Mouse (Mus musculus): ENCODE results near the gene Ece1.
"Not testable (repeated sequence)": the region's sequence is repeated elsewhere in the genome, so short reads cannot be mapped to it uniquely, and the experiment has no call there.

Gene Ece1

GRCm38 (mm10) chr4:137839452-137839851 lies 22.6 kb upstream of the Ece1 start:
- CTCF ChIA-PET, result interaction anchor here (0.7 to 3.0 kb wide), 8 partner anchors 12 to 110 kb away, joined by 3 to 11 read pairs (median 4); no protein-coding TSS in a partner anchor
- POLR2A ChIA-PET, result interaction anchor here in 2 of 4 experiments (0.7 to 1.5 kb wide), 2 partner anchors 9 to 49 kb away, joined by 3 to 4 read pairs; no protein-coding TSS in a partner anchor

GRCm38 (mm10) chr4:137844656-137845055 lies 17.4 kb upstream of the Ece1 start:
- ChIA-PET CTCF (interaction anchor here in 1 of 4 experiments (0.7 kb wide), 1 partner anchor 9 kb away, joined by 3 read pairs; no protein-coding TSS in a partner anchor), POLR2A (no interaction called here)

- POLR2A ChIA-PET, CTCF ChIA-PET: not testable (repeated sequence)
These were observed 14.4 kb upstream of the Ece1 start for GRCm38 (mm10) chr4:137847651-137848050.

- ChIA-PET POLR2A (interaction anchor here in 1 of 4 experiments (0.6 kb wide), 1 partner anchor 85 kb away, joined by 3 read pairs; no protein-coding TSS in a partner anchor), CTCF (interaction anchor here (0.6 to 3.2 kb wide), 12 partner anchors 12 to 1006 kb away, joined by 3 to 18 read pairs (median 4); partner anchors contain the start of gene Ece1 (in 1 of the 4))
These were observed 11.9 kb upstream of the Ece1 start for GRCm38 (mm10) chr4:137850161-137850560.

- POLR2A ChIA-PET, result interaction anchor here in 2 of 4 experiments (0.6 to 1.1 kb wide), 2 partner anchors 101 to 183 kb away, joined by 3 read pairs; no protein-coding TSS in a partner anchor
These were observed 10.6 kb upstream of the Ece1 start for GRCm38 (mm10) chr4:137851484-137851883.

GRCm38 (mm10) chr4:137853822-137854221 lies 8.2 kb upstream of the Ece1 start:
- CTCF ChIA-PET, result interaction anchor here in 3 of 4 experiments (0.5 to 4.0 kb wide), 14 partner anchors 55 to 687 kb away, joined by 3 to 21 read pairs (median 4); no protein-coding TSS in a partner anchor

More at GRCm38 (mm10) chr4:137851484-137851883, 10.6 kb upstream of the Ece1 start:
- CTCF ChIA-PET, result interaction anchor here (0.5 to 3.2 kb wide), 56 partner anchors 10 to 841 kb away, joined by 3 to 23 read pairs (median 4); partner anchors contain the start of gene Ece1 (in 3 of the 4)

GRCm38 (mm10) chr4:137855741-137856341 lies 6.2 kb upstream of the Ece1 start:
- ChIA-PET POLR2A (interaction anchor here in 1 of 4 experiments (0.6 kb wide), 1 partner anchor 141 kb away, joined by 3 read pairs; no protein-coding TSS in a partner anchor), CTCF (interaction anchor here in 2 of 4 experiments (0.6 to 4.0 kb wide), 4 partner anchors 37 to 645 kb away, joined by 3 to 21 read pairs (median 3); no protein-coding TSS in a partner anchor)

More at GRCm38 (mm10) chr4:137853822-137854221, 8.2 kb upstream of the Ece1 start:
- POLR2A ChIA-PET, result interaction anchor here in 2 of 4 experiments (0.6 to 1.8 kb wide), 3 partner anchors 52 to 548 kb away, joined by 3 to 4 read pairs (median 4); no protein-coding TSS in a partner anchor

- ChIA-PET POLR2A (interaction anchor here in 2 of 4 experiments (0.6 to 1.4 kb wide), 4 partner anchors 52 to 88 kb away, joined by 3 read pairs; no protein-coding TSS in a partner anchor), CTCF (interaction anchor here (0.5 to 2.7 kb wide), 17 partner anchors 10 to 138 kb away, joined by 3 to 28 read pairs (median 6); no protein-coding TSS in a partner anchor)
These were observed 4.9 kb upstream of the Ece1 start for GRCm38 (mm10) chr4:137857116-137857515.

- POLR2A ChIA-PET, result interaction anchor here in 1 of 4 experiments (1.3 kb wide), 1 partner anchor 87 kb away, joined by 3 read pairs; no protein-coding TSS in a partner anchor
- CTCF ChIA-PET, result interaction anchor here (0.5 to 2.7 kb wide), 14 partner anchors 9 to 1752 kb away, joined by 3 to 28 read pairs (median 5); no protein-coding TSS in a partner anchor
These were observed 3.7 kb upstream of the Ece1 start for GRCm38 (mm10) chr4:137858371-137858770.

GRCm38 (mm10) chr4:137861461-137862011 lies 501 bp upstream of the Ece1 start:
- ChIA-PET POLR2A (interaction anchor here (0.6 to 2.5 kb wide), 22 partner anchors 10 to 154 kb away, joined by 3 to 13 read pairs (median 5); no protein-coding TSS in a partner anchor), CTCF (interaction anchor here (0.5 to 2.5 kb wide), 29 partner anchors 8 to 454 kb away, joined by 3 to 17 read pairs (median 4); no protein-coding TSS in a partner anchor)

- POLR2A ChIA-PET, result interaction anchor here (0.5 to 2.5 kb wide), 28 partner anchors 9 to 155 kb away, joined by 3 to 13 read pairs (median 4); no protein-coding TSS in a partner anchor
These were observed 641 bp downstream of the Ece1 start for GRCm38 (mm10) chr4:137862516-137863240.

GRCm38 (mm10) chr4:137864031-137864430 lies 2.0 kb downstream of the Ece1 start:
- CTCF ChIA-PET, result interaction anchor here in 2 of 4 experiments (0.6 to 2.5 kb wide), 4 partner anchors 82 to 197 kb away, joined by 3 to 14 read pairs (median 8); no protein-coding TSS in a partner anchor
- POLR2A ChIA-PET, result interaction anchor here in 1 of 4 experiments (0.6 to 2.5 kb wide), 3 partner anchors 14 to 1759 kb away, joined by 3 to 8 read pairs (median 3); no protein-coding TSS in a partner anchor

More at GRCm38 (mm10) chr4:137862516-137863240, 641 bp downstream of the Ece1 start:
- CTCF ChIA-PET, result interaction anchor here (0.5 to 2.5 kb wide), 36 partner anchors 9 to 453 kb away, joined by 3 to 17 read pairs (median 4); no protein-coding TSS in a partner anchor

GRCm38 (mm10) chr4:137864769-137865168 lies 2.7 kb downstream of the Ece1 start:
- CTCF ChIA-PET, result interaction anchor here in 1 of 4 experiments (0.9 to 1.1 kb wide), 2 partner anchors 45 to 88 kb away, joined by 3 to 5 read pairs; no protein-coding TSS in a partner anchor
- POLR2A ChIA-PET, result interaction anchor here in 1 of 4 experiments (1.4 kb wide), 2 partner anchors 13 to 24 kb away, joined by 3 read pairs; no protein-coding TSS in a partner anchor

GRCm38 (mm10) chr4:137865221-137865641 lies 3.2 kb downstream of the Ece1 start:
- POLR2A ChIA-PET, result interaction anchor here in 1 of 4 experiments (1.4 kb wide), 2 partner anchors 13 to 24 kb away, joined by 3 read pairs; no protein-coding TSS in a partner anchor
- CTCF ChIA-PET, result interaction anchor here in 2 of 4 experiments (0.6 to 1.3 kb wide), 4 partner anchors 14 to 87 kb away, joined by 3 to 5 read pairs (median 4); no protein-coding TSS in a partner anchor

- CTCF ChIA-PET, result interaction anchor here in 3 of 4 experiments (0.7 to 1.3 kb wide), 6 partner anchors 8 to 138 kb away, joined by 3 to 5 read pairs (median 3); no protein-coding TSS in a partner anchor
- POLR2A ChIA-PET, result interaction anchor here in 1 of 4 experiments (1.0 to 1.4 kb wide), 3 partner anchors 16 to 203 kb away, joined by 3 read pairs; no protein-coding TSS in a partner anchor
These were observed 4.3 kb downstream of the Ece1 start for GRCm38 (mm10) chr4:137866206-137866863.

- POLR2A ChIA-PET, result interaction anchor here in 1 of 4 experiments (1.0 to 1.8 kb wide), 4 partner anchors 15 to 202 kb away, joined by 3 to 4 read pairs (median 3); no protein-coding TSS in a partner anchor
- CTCF ChIA-PET, result interaction anchor here in 3 of 4 experiments (0.5 to 2.8 kb wide), 11 partner anchors 9 to 409 kb away, joined by 3 to 8 read pairs (median 3); no protein-coding TSS in a partner anchor
These were observed 5.2 kb downstream of the Ece1 start for GRCm38 (mm10) chr4:137867225-137867624.

Measured in embryonic stem cell, embryonic (primary cell).